Comparison of ENCODE assay signal across 10 mouse cellular contexts in genomic region chr12:79611665-79612064, GRCm38 (mm10).
DNase-seq lines count a peak whose midpoint lies in the region; ATAC-seq and TF ChIP-seq lines count a peak whose summit lies in the region.
"Had no signal": no experiment of that assay in that cellular context is flagged by ENCODE, and none has a peak within 500 bp of the region (broad histone marks: within the 10 kb centered on the region; RNA-seq: fewer than 3 reads in every experiment).

No protein-coding gene starts in this region.

- 93% methylated on average over 2 of the region's 2 CpGs for WGBS in kidney, postnatal 0 days
- 19% methylated on average over 2 of the region's 2 CpGs for WGBS in liver, embryonic 16.5 days (ENCODE audit: insufficient replicate concordance)
- 94% methylated on average over 2 of the region's 2 CpGs for WGBS in hindbrain, embryonic 13.5 days

- no peak overlapping the region for H3K27ac ChIP-seq in kidney, postnatal 0 days
- H3K27ac ChIP-seq in liver, embryonic 16.5 days (ENCODE audit: low read length): peak overlapping the region; percentile 94
- H3K27ac ChIP-seq in hindbrain, embryonic 13.5 days: no peak overlapping the region

- no peaks in the 10 kb centered on the region for H3K27me3 ChIP-seq in kidney, postnatal 0 days (ENCODE audit: insufficient read depth, low read length)
- H3K27me3 ChIP-seq in erythroblast, embryonic 14.5 days (ENCODE audit: control insufficient read depth): no peaks in the 10 kb centered on the region
- H3K27me3 ChIP-seq in liver, embryonic 16.5 days (ENCODE audit: control insufficient read depth, insufficient read depth, low read depth, low read length): no peaks in the 10 kb centered on the region
- peaks cover 21% of the 10 kb centered on the region for H3K27me3 ChIP-seq in hindbrain, embryonic 13.5 days

- H3K9ac ChIP-seq in kidney, postnatal 0 days (ENCODE audit: low read depth, low read length): 0 out of 2 replicates have a peak overlapping the region, but pooled peaks have one; percentile 1
- peak overlapping the region; percentile 38 for H3K9ac ChIP-seq in liver, embryonic 16.5 days (ENCODE audit: low read depth, low read length)
- no peak overlapping the region for H3K9ac ChIP-seq in hindbrain, embryonic 13.5 days
- H3K9ac ChIP-seq: forebrain, postnatal 0 days; neural tube, embryonic 13.5 days had no signal

- H3K9me3 ChIP-seq in kidney, postnatal 0 days (replicated peaks; ENCODE audit: low read length): no peaks in the 10 kb centered on the region
- H3K9me3 ChIP-seq in erythroblast, embryonic 14.5 days (ENCODE audit: control insufficient read depth, low read length): no peaks in the 10 kb centered on the region
- no peaks in the 10 kb centered on the region for H3K9me3 ChIP-seq in liver, embryonic 16.5 days (replicated peaks; ENCODE audit: control insufficient read depth, low read length)
- H3K9me3 ChIP-seq in hindbrain, embryonic 13.5 days: no peaks in the 10 kb centered on the region
- H3K9me3 ChIP-seq: neural tube, embryonic 13.5 days had no signal

- no peak for ATAC-seq in kidney, postnatal 0 days (replicated peaks; ENCODE audit: low FRiP score, low read depth)
- peak; percentile 60 for ATAC-seq in liver, embryonic 16.5 days (ENCODE audit: low read depth)
- ATAC-seq in hindbrain, embryonic 13.5 days (ENCODE audit: low FRiP score): no peak

- H3K4me1 ChIP-seq in kidney, postnatal 0 days (replicated peaks; ENCODE audit: insufficient read depth, low read length): peaks cover 16% of the 10 kb centered on the region; the same call in 1 of the 2 replicates
- peaks cover 56% of the 10 kb centered on the region for H3K4me1 ChIP-seq in erythroblast, embryonic 14.5 days (ENCODE audit: control insufficient read depth)
- peaks cover 35% of the 10 kb centered on the region for H3K4me1 ChIP-seq in liver, embryonic 16.5 days (ENCODE audit: control insufficient read depth, low read depth, low read length)
- peaks cover 29% of the 10 kb centered on the region for H3K4me1 ChIP-seq in hindbrain, embryonic 13.5 days (replicated peaks)

- H3K4me3 ChIP-seq in kidney, postnatal 0 days (replicated peaks; ENCODE audit: low read depth, low read length): no peak overlapping the region
- H3K4me3 ChIP-seq in erythroblast, embryonic 14.5 days (replicated peaks): peak overlapping the region; percentile 57
- no peak overlapping the region for H3K4me3 ChIP-seq in liver, embryonic 16.5 days (ENCODE audit: low read depth, low read length)
- H3K4me3 ChIP-seq in hindbrain, embryonic 13.5 days: no peak overlapping the region
- H3K4me3 ChIP-seq: neural tube, embryonic 13.5 days had no signal

- TF ChIP-seq CTCF in kidney, postnatal 0 days (IDR thresholded peaks at IDR 0.05; ENCODE audit: low read depth): no peak

- H3K4me2 ChIP-seq in kidney, postnatal 0 days (ENCODE audit: low read length): no peak overlapping the region
- peak overlapping the region; percentile 66 for H3K4me2 ChIP-seq in liver, embryonic 16.5 days (ENCODE audit: low read depth, low read length)
- H3K4me2 ChIP-seq in hindbrain, embryonic 13.5 days: no peak overlapping the region
- H3K4me2 ChIP-seq: neural tube, embryonic 13.5 days had no signal

- no peak for DNase-seq in kidney, postnatal 0 days (ENCODE audit: low spot score)
- DNase-seq in kidney, postnatal 36 days: no peak
- peak; percentile 68 for DNase-seq in c-Kit-positive CD71-positive TER-119-positive erythroid progenitor cells, embryonic 14.5 days (ENCODE audit: low spot score)
- no peak for DNase-seq in layer of hippocampus, postnatal 25 days (ENCODE audit: extremely low spot score in 1 of 2, low spot score in 1 of 2)
- DNase-seq: forebrain, postnatal 0 days; layer of hippocampus, postnatal 36 days had no signal

- H3K36me3 ChIP-seq in kidney, postnatal 0 days (ENCODE audit: insufficient read depth, low read length): no peaks in the 10 kb centered on the region
- H3K36me3 ChIP-seq in erythroblast, embryonic 14.5 days (ENCODE audit: control insufficient read depth): peaks cover 6% of the 10 kb centered on the region; the same call in 1 of the 2 replicates
- no peaks in the 10 kb centered on the region for H3K36me3 ChIP-seq in liver, embryonic 16.5 days (ENCODE audit: control insufficient read depth, insufficient read depth)
- no peaks in the 10 kb centered on the region for H3K36me3 ChIP-seq in hindbrain, embryonic 13.5 days
- H3K36me3 ChIP-seq: neural tube, embryonic 13.5 days had no signal
